Mouse (Mus musculus): Measurements from ENCODE around the gene Nrde2. TPM values are rescaled to one million over a fixed set of nuclear protein-coding genes. Genes with fewer than 3 reads are reported as not detected.

The Nrde2 gene
- polyA plus RNA-seq, 1 experiment = 5.4 TPM

DNA sequence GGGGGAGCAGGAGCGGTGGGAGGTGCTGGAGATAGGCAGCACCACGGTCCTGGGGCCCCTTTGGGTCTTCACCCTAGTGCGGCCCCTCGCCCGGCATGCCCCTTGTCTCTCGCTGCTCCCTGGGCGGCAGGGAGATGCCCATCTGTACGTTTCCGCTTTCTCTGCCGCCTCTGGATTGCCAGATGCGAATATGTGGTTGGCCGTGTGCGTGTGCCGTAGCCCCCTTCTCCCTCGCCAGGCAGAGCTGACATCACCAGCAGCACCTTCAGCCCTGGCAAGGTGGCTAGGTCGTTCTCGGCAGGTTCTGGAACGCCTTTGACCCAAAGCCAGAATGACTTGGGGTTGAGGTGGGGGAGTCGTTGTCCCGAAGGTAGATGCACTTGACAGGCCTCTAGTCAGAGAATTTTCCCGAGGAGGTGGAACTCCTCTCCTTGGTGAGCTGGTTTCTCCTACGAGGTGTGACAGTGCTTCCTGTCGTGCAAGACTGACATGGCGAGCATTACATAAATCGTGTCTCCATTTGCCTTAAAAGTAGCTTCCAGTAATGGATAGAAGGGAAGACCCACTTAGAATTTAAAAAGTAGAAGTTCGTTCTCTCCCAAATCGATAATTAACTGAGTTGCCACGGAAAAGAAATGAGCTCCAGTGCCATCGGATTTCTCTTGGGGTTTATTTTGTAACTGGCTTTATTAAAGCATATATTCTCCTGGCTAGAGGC lies 41.4 kb upstream of the Nrde2 start:
- TF ChIP-seq CTCF (IDR thresholded peaks at IDR 0.05; ENCODE audit: extremely low read depth, insufficient read length, insufficient replicate concordance, low read depth, low read length) = no peak
- WGBS = under 1% methylated on average over 29 of the region's 29 CpGs
- peaks cover 4% of the 10 kb centered on the region; the same call in 1 of the 2 replicates for H3K4me1 ChIP-seq (ENCODE audit: control insufficient read depth, insufficient read depth, insufficient read length, low read length)
- peak overlapping the region; percentile 95 for H3K27ac ChIP-seq (ENCODE audit: insufficient read depth, low read depth, low read length)
- peaks cover 39% of the 10 kb centered on the region for H3K36me3 ChIP-seq (ENCODE audit: control insufficient read depth, insufficient read depth, low read length)
- H3K27me3 ChIP-seq (ENCODE audit: control insufficient read depth, insufficient read depth, low read length) = no peaks in the 10 kb centered on the region
- peak overlapping the region; percentile 93 for H3K4me3 ChIP-seq (ENCODE audit: low read depth, low read length)

DNA sequence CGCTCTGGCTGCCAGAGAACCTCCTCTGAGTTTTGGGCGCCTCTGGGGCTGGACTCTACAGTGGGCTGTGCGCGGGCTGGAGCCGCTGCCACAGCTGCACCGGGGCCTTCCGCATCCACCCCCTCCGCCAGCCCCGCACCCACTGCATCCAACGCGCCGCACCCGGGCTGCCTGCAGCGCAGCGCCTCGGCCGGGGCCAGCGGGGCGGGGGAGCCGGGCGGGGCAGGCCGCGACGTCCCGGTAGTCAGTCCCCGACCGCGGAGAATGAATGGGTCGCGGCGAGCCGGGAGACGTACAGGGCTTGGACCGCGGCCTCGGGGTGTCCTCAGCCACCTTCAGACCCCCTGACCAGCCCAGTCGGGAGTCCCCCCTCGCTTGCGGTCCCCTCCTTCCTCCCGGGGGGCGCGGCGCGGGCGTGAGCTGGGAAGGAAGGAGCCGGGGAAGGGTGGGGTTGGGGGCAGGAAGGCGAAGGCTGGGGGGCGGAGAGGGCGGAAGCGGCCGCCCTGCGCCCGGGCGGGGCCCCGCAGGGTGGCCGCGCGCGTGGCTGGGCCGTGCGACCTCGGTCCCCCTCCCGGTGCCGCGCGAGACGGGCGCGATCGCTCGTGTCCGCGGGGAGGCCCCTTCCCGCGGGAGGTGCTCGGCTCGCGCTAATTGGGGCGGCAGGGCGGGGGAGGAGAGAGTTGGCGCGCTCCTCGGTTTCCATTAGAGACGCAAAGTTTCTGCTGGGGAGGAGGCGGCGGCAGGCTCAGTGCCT lies 40.6 kb upstream of the Nrde2 start:
- under 1% methylated on average over 81 of the region's 86 CpGs for WGBS
- TF ChIP-seq CTCF (IDR thresholded peaks at IDR 0.05; ENCODE audit: extremely low read depth, insufficient read length, insufficient replicate concordance, low read depth, low read length) = no peak
- no peak for TF ChIP-seq POLR2A (IDR thresholded peaks at IDR 0.05; ENCODE audit: low read depth, low read length)

DNA sequence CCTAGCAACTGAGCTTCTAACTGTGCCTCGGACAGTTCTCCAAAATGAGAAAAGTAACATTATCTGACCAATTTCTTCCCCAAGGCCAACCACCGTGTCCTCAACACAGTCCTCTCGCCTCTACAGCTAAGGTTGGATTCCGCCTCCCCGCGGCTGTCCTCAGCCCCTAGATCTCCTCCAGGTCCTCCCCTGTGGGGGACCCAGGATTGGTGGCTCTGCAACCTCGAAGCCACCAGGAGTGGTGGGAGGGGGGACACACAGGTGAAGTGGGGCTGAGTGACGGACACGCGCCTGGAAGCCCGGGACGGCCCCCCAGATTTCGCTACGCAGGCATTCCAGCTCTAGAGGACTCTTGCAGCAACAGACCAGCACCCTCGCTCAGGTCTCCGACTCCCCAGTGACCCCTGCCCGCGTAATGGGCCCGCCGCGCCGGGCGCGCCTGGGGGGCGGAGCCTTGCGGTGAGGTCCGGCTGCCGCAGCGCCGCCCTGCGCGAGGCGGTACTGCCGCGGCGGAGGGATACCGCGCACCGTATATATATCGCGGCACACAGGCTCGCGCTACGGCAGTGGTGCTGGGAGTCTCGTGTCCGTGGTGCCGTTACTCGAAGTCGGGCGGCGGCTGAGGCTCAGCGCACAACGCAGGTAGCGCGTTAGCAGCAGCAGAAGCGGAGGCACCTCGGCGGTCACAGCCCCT lies 39.7 kb upstream of the Nrde2 start, which contains the start of gene Calm1:
TSS of gene Calm1 (plus strand) at position 469 of the 694 bp plus-strand sequence.
- peak within 1 kb of the TSS; percentile 93 for H3K4me3 ChIP-seq (ENCODE audit: low read depth, low read length)
- no peak for TF ChIP-seq CTCF (IDR thresholded peaks at IDR 0.05; ENCODE audit: extremely low read depth, insufficient read length, insufficient replicate concordance, low read depth, low read length)
- TF ChIP-seq POLR2A (IDR thresholded peaks at IDR 0.05; ENCODE audit: low read depth, low read length) = peak; percentile 100
- peaks cover 23% of the 10 kb centered on the region for H3K36me3 ChIP-seq (ENCODE audit: control insufficient read depth, insufficient read depth, low read length)
- peak within 1 kb of the TSS; percentile 95 for H3K27ac ChIP-seq (ENCODE audit: insufficient read depth, low read depth, low read length)
- no peaks in the 10 kb centered on the region for H3K27me3 ChIP-seq (ENCODE audit: control insufficient read depth, insufficient read depth, low read length)
- peaks cover 4% of the 10 kb centered on the region; the same call in 1 of the 2 replicates for H3K4me1 ChIP-seq (ENCODE audit: control insufficient read depth, insufficient read depth, insufficient read length, low read length)
- WGBS = under 1% methylated on average over 58 of the region's 58 CpGs

More for the DNA sequence above, 40.6 kb upstream of the Nrde2 start:
- Histone ChIP-seq H3K27me3 (ENCODE audit: control insufficient read depth, insufficient read depth, low read length) (no peaks in the 10 kb centered on the region), H3K4me1 (ENCODE audit: control insufficient read depth, insufficient read depth, insufficient read length, low read length) (peaks cover 4% of the 10 kb centered on the region; the same call in 1 of the 2 replicates), H3K36me3 (ENCODE audit: control insufficient read depth, insufficient read depth, low read length) (peaks cover 31% of the 10 kb centered on the region), H3K27ac (ENCODE audit: insufficient read depth, low read depth, low read length) (peak overlapping the region; percentile 95), H3K4me3 (ENCODE audit: low read depth, low read length) (peak overlapping the region; percentile 93)

DNA sequence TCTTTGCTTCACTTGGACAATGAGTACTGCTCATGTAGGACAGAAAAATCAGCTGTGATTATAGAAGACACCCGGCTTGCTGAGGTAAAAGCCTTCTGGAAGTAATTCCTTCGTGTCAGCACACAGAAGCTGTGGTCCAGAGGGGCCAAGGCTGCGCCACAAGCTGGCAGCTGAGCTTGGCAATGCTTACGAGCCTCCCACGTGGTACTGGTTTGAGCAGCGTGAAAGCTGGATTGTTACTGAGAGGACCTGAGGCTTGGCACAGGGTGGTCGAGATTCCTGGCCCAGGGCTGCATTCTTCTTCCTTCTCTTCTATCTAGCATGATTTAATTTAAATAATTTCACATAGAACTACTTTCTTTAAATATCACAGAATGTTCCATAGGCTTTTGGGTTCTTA lies 37.3 kb upstream of the Nrde2 start:
- WGBS = 83% methylated on average over 7 of the region's 7 CpGs
- no peaks in the 10 kb centered on the region for H3K27me3 ChIP-seq (ENCODE audit: control insufficient read depth, insufficient read depth, low read length)
- no peak overlapping the region for H3K27ac ChIP-seq (ENCODE audit: insufficient read depth, low read depth, low read length)
- peaks cover 2% of the 10 kb centered on the region; the same call in 1 of the 2 replicates for H3K36me3 ChIP-seq (ENCODE audit: control insufficient read depth, insufficient read depth, low read length)
- no peak for TF ChIP-seq CTCF (IDR thresholded peaks at IDR 0.05; ENCODE audit: extremely low read depth, insufficient read length, insufficient replicate concordance, low read depth, low read length)
- no peak for TF ChIP-seq POLR2A (IDR thresholded peaks at IDR 0.05; ENCODE audit: low read depth, low read length)
- peaks cover 6% of the 10 kb centered on the region for H3K4me1 ChIP-seq (ENCODE audit: control insufficient read depth, insufficient read depth, insufficient read length, low read length)
- no peak overlapping the region for H3K4me3 ChIP-seq (ENCODE audit: low read depth, low read length)

DNA sequence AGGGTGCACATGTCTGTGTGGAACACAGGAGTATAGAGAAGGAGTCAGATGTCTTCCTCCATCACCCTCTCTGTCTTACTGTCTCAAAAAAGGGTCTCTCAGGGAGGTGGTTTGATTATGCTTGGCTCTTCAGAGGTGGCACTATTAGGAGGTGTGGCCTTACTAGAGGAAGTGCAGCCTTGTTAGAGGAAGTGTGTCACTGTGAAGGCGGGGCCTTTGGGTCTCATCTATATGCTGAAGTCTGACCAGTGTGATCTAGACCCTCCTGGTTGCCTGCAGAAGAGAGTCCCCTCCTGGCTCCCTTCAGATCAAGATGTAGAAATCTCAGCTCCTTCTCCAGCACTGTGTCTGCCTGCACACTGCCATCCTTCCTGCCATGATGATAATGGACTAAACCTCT lies 34.7 kb upstream of the Nrde2 start:
- no peak for TF ChIP-seq CTCF (IDR thresholded peaks at IDR 0.05; ENCODE audit: extremely low read depth, insufficient read length, insufficient replicate concordance, low read depth, low read length)
- no peak for TF ChIP-seq POLR2A (IDR thresholded peaks at IDR 0.05; ENCODE audit: low read depth, low read length)
- 93% methylated on average over 1 of the region's 1 CpGs for WGBS
- H3K36me3 ChIP-seq (ENCODE audit: control insufficient read depth, insufficient read depth, low read length) = no peaks in the 10 kb centered on the region
- no peak overlapping the region for H3K4me3 ChIP-seq (ENCODE audit: low read depth, low read length)
- H3K4me1 ChIP-seq (ENCODE audit: control insufficient read depth, insufficient read depth, insufficient read length, low read length) = peaks cover 11% of the 10 kb centered on the region
- H3K27ac ChIP-seq (ENCODE audit: insufficient read depth, low read depth, low read length) = no peak overlapping the region
- no peaks in the 10 kb centered on the region for H3K27me3 ChIP-seq (ENCODE audit: control insufficient read depth, insufficient read depth, low read length)

DNA sequence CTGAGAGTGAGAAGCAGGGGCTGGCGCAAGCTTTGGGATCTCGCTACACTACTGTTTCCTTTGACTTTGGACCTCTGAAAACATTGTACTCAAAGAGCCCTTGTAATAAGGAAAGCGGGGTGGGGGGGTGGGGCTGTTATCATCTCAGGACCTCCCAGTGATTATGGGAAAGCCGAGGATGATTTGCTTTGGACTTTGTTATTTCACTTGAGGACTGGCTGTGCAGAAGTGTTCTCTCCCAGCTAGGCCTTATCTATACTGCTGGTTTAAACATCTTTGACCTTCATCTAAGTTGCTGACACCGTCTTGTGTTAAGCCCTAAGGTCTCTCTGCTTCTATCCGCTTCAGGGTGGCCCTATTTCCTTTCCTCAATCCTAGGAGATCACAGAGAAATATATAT lies 31.3 kb upstream of the Nrde2 start:
- TF ChIP-seq POLR2A (IDR thresholded peaks at IDR 0.05; ENCODE audit: low read depth, low read length) (no peak; the same call in 1 of the 2 replicates), CTCF (IDR thresholded peaks at IDR 0.05; ENCODE audit: extremely low read depth, insufficient read length, insufficient replicate concordance, low read depth, low read length) (no peak)
- Histone ChIP-seq H3K27me3 (ENCODE audit: control insufficient read depth, insufficient read depth, low read length) (no peaks in the 10 kb centered on the region), H3K4me1 (ENCODE audit: control insufficient read depth, insufficient read depth, insufficient read length, low read length) (peaks cover 16% of the 10 kb centered on the region), H3K36me3 (ENCODE audit: control insufficient read depth, insufficient read depth, low read length) (no peaks in the 10 kb centered on the region), H3K4me3 (ENCODE audit: low read depth, low read length) (no peak overlapping the region), H3K27ac (ENCODE audit: insufficient read depth, low read depth, low read length) (peak overlapping the region; percentile 100)
- 27% methylated on average over 6 of the region's 6 CpGs for WGBS

All from small intestine, adult 2 months (tissue).